Mouse (Mus musculus) MEL (cell line): Measurements from ENCODE around the gene Wwtr1. TPM values are rescaled to one million over a fixed set of nuclear protein-coding genes. Genes with fewer than 3 reads are reported as not detected.

Experiments
- DNase-seq: peaks from one replicate; pipeline ENCODE4 v3.0.0; 2011; ENCODE audit warnings: low read depth, low spot score
- H3K27ac ChIP-seq: 2 replicates; pipeline ENCODE4 v1.5.1; 2012; ENCODE audit warnings: low read depth, mild to moderate bottlenecking, control low read depth, low read length, moderate library complexity; ENCODE audit not compliant: control insufficient read depth
- H3K27me3 ChIP-seq, 2 experiments: fragments of 150-350 bp in 1 of 2; sonication (generic) in 1 of 2; 2 replicates each; pipeline ENCODE4 v1.6.1; 2012; ENCODE audit warnings: low read length in 2 of 2, mild to moderate bottlenecking in 2 of 2, improper control_type of control experiment in 1 of 2, moderate library complexity in 1 of 2; ENCODE audit not compliant: insufficient read depth in 2 of 2, control insufficient read depth in 1 of 2
- H3K36me3 ChIP-seq, 2 experiments: 2 replicates each; pipeline ENCODE4 v1.6.1; 2012 to 2014; ENCODE audit warnings: low read length in 2 of 2, improper control_type of control experiment in 1 of 2, inconsistent platforms in 1 of 2, mild to moderate bottlenecking in 1 of 2; ENCODE audit not compliant: insufficient read depth in 2 of 2, control insufficient read depth in 1 of 2
- H3K4me1 ChIP-seq, 2 experiments: fragments of 150-350 bp in 1 of 2; sonication (generic) in 1 of 2; 2 replicates each; pipeline ENCODE4 v1.6.1; 2012; ENCODE audit warnings: low read length in 2 of 2, improper control_type of control experiment in 1 of 2, mild to moderate bottlenecking in 1 of 2; ENCODE audit not compliant: insufficient read depth in 2 of 2, control insufficient read depth in 1 of 2
- H3K4me3 ChIP-seq, 2 experiments: fragments of 150-350 bp in 1 of 2; sonication (generic) in 1 of 2; 2 replicates each; pipeline ENCODE4 v1.5.1; 2012; ENCODE audit warnings: low read depth in 2 of 2, low read length in 2 of 2, mild to moderate bottlenecking in 2 of 2, moderate library complexity in 2 of 2, control low read depth in 1 of 2, improper control_type of control experiment in 1 of 2; ENCODE audit not compliant: control insufficient read depth in 1 of 2, insufficient read depth in 1 of 2
- H3K79me2 ChIP-seq: 2 replicates; pipeline ENCODE4 v1.6.1; 2012; ENCODE audit warnings: mild to moderate bottlenecking, low read length, moderate library complexity; ENCODE audit not compliant: control insufficient read depth, poor library complexity, insufficient read depth
- H3K9ac ChIP-seq: 2 replicates; pipeline ENCODE4 v1.6.1; 2012; ENCODE audit warnings: low read depth, mild to moderate bottlenecking, control low read depth, low read length, moderate library complexity; ENCODE audit not compliant: control insufficient read depth, poor library complexity, severe bottlenecking
- H3K9me3 ChIP-seq: fragments of 150-350 bp; sonication (generic); replicated peaks from 2 replicates; pipeline ENCODE4 v1.6.1; 2012; ENCODE audit warnings: mild to moderate bottlenecking, low read length, improper control_type of control experiment, moderate library complexity; ENCODE audit not compliant: insufficient read depth
- CTCF ChIP-seq, 3 experiments: IDR thresholded peaks in 2 of 3; conservative IDR thresholded peaks in 1 of 3; 2 replicates each; pipeline ENCODE4 v1.5.1; 2011 to 2012; ENCODE audit warnings: low read length in 3 of 3, low read depth in 2 of 3, mild to moderate bottlenecking in 2 of 3, improper control_type of control experiment in 1 of 3, inconsistent platforms in 1 of 3, mixed read lengths in 1 of 3, moderate library complexity in 1 of 3; ENCODE audit not compliant: control insufficient read depth in 1 of 3, insufficient read depth in 1 of 3, poor library complexity in 1 of 3, severe bottlenecking in 1 of 3
- E2F4 ChIP-seq: IDR thresholded peaks from 2 replicates; pipeline ENCODE4 v1.6.1; 2011; ENCODE audit warnings: low read depth, low read length, improper control_type of control experiment, borderline replicate concordance
- ELF1 ChIP-seq: IDR thresholded peaks from 2 replicates; pipeline ENCODE4 v1.6.1; 2014; ENCODE audit warnings: low read depth, mild to moderate bottlenecking, inconsistent platforms, low read length, improper control_type of control experiment, moderate library complexity
- EP300 ChIP-seq, 2 experiments: IDR thresholded peaks; 2 replicates each; pipeline ENCODE4 v1.6.1; 2011; ENCODE audit warnings: improper control_type of control experiment in 2 of 2, low read length in 2 of 2, low read depth in 1 of 2, mild to moderate bottlenecking in 1 of 2
- ETS1 ChIP-seq: IDR thresholded peaks from 2 replicates; pipeline ENCODE4 v1.6.1; 2012; ENCODE audit warnings: low read depth, mild to moderate bottlenecking, inconsistent platforms, low read length, improper control_type of control experiment, moderate library complexity
- GABPA ChIP-seq: IDR thresholded peaks from 2 replicates; pipeline ENCODE4 v1.6.1; 2012; ENCODE audit warnings: low read depth, mild to moderate bottlenecking, inconsistent platforms, low read length, improper control_type of control experiment, moderate library complexity
- GATA1 ChIP-seq: IDR thresholded peaks from 2 replicates; pipeline ENCODE4 v1.6.1; 2011; ENCODE audit warnings: low read depth, low read length, improper control_type of control experiment
- HCFC1 ChIP-seq: IDR thresholded peaks from 2 replicates; pipeline ENCODE4 v1.6.1; 2012; ENCODE audit warnings: low read depth, mild to moderate bottlenecking, inconsistent platforms, low read length, improper control_type of control experiment, moderate library complexity
- KAT2A ChIP-seq: conservative IDR thresholded peaks from 2 replicates; pipeline ENCODE4 v1.6.1; 2012; ENCODE audit warnings: low read depth, low read length, improper control_type of control experiment, inconsistent platforms
- MAX ChIP-seq: IDR thresholded peaks from 2 replicates; pipeline ENCODE4 v1.6.1; 2011; ENCODE audit warnings: low read length, improper control_type of control experiment
- MAZ ChIP-seq: IDR thresholded peaks from 2 replicates; pipeline ENCODE4 v1.6.1; 2012; ENCODE audit warnings: low read depth, mild to moderate bottlenecking, inconsistent platforms, low read length, improper control_type of control experiment
- MEF2A ChIP-seq: IDR thresholded peaks from 2 replicates; pipeline ENCODE4 v1.6.1; 2014; ENCODE audit warnings: low read depth, mild to moderate bottlenecking, inconsistent platforms, low read length, improper control_type of control experiment; ENCODE audit not compliant: poor library complexity, insufficient replicate concordance, severe bottlenecking; ENCODE audit errors: extremely low read depth
- MYC ChIP-seq: IDR thresholded peaks from 2 replicates; pipeline ENCODE4 v1.6.1; 2011; ENCODE audit warnings: low read depth, mild to moderate bottlenecking, low read length, improper control_type of control experiment, moderate library complexity
- NRF1 ChIP-seq: IDR thresholded peaks from 2 replicates; pipeline ENCODE4 v1.6.1; 2014; ENCODE audit warnings: low read depth, mild to moderate bottlenecking, inconsistent platforms, low read length, improper control_type of control experiment, moderate library complexity; ENCODE audit not compliant: poor library complexity, insufficient read depth, severe bottlenecking
- POLR2A ChIP-seq, 2 experiments: IDR thresholded peaks; 2 replicates each; pipeline ENCODE4 v1.6.1; 2011 to 2012; ENCODE audit warnings: low read length in 2 of 2, mild to moderate bottlenecking in 2 of 2, control low read depth in 1 of 2, improper control_type of control experiment in 1 of 2, low read depth in 1 of 2, moderate library complexity in 1 of 2; ENCODE audit not compliant: control insufficient read depth in 1 of 2, insufficient read depth in 1 of 2, poor library complexity in 1 of 2
- TAL1 ChIP-seq: IDR thresholded peaks from 2 replicates; pipeline ENCODE4 v1.6.1; 2012; ENCODE audit warnings: mild to moderate bottlenecking, inconsistent platforms, low read length, moderate library complexity, mixed read lengths
- TCF12 ChIP-seq: IDR thresholded peaks from 2 replicates; pipeline ENCODE4 v1.6.1; 2014; ENCODE audit warnings: low read depth, mild to moderate bottlenecking, inconsistent platforms, low read length, improper control_type of control experiment, moderate library complexity
- UBTF ChIP-seq: IDR thresholded peaks from 2 replicates; pipeline ENCODE4 v1.6.1; 2012; ENCODE audit warnings: low read depth, mild to moderate bottlenecking, inconsistent platforms, low read length, improper control_type of control experiment, moderate library complexity, borderline replicate concordance; ENCODE audit not compliant: insufficient read depth
- USF1 ChIP-seq: IDR thresholded peaks from 2 replicates; pipeline ENCODE4 v1.6.1; 2014; ENCODE audit warnings: low read depth, mild to moderate bottlenecking, inconsistent platforms, low read length, improper control_type of control experiment, moderate library complexity
- ZKSCAN1 ChIP-seq: IDR thresholded peaks from 2 replicates; pipeline ENCODE4 v1.6.1; 2012; ENCODE audit warnings: low read depth, mild to moderate bottlenecking, inconsistent platforms, low read length, improper control_type of control experiment, moderate library complexity
- ZMIZ1 ChIP-seq: IDR thresholded peaks from 2 replicates; pipeline ENCODE4 v1.6.1; 2012; ENCODE audit warnings: low read depth, mild to moderate bottlenecking, inconsistent platforms, low read length, improper control_type of control experiment, moderate library complexity
- ZNF384 ChIP-seq: IDR thresholded peaks from 2 replicates; pipeline ENCODE4 v1.6.1; 2012; ENCODE audit warnings: low read depth, mild to moderate bottlenecking, inconsistent platforms, low read length, improper control_type of control experiment
- polyA plus RNA-seq, 2 experiments: library from polyadenylated mRNA; stranded (reverse) in 1 of 2; unstranded in 1 of 2; fragments of >175 nt in 1 of 2; fragments of >200 nt in 1 of 2; gene quantifications; 2 replicates each; pipeline versions ENCODE4 v1.2.1 to v1.2.4; 2012; ENCODE audit warnings: low replicate concordance in 2 of 2, low read depth in 1 of 2; ENCODE audit not compliant: insufficient read length in 2 of 2, insufficient read depth in 1 of 2, missing spikeins in 1 of 2
- total RNA-seq: library from RNA; depleted of rRNA; stranded (reverse); fragments of 300-350 nt; gene quantifications from 2 replicates; pipeline ENCODE4 v1.2.3, GENCODE M21; 2012

The Wwtr1 gene
- total and polyA plus RNA-seq, 3 experiments: not detected

- TF ChIP-seq ELF1: no peak
- TF ChIP-seq NRF1: no peak
- TF ChIP-seq MAZ: no peak
- TF ChIP-seq HCFC1: no peak
- TF ChIP-seq GABPA: no peak
- TF ChIP-seq USF1: no peak
- TF ChIP-seq UBTF: no peak
- no peak for TF ChIP-seq GATA1
- TF ChIP-seq MEF2A: no peak
- TF ChIP-seq ETS1: no peak
- no peak for TF ChIP-seq E2F4
- no peak for TF ChIP-seq MYC
- no peak for TF ChIP-seq KAT2A
- TF ChIP-seq TCF12: no peak
- TF ChIP-seq, all 39 proteins: peak for 0
- H3K9ac ChIP-seq: no peak overlapping the region
- H3K4me3 ChIP-seq: no peak overlapping the region
- H3K4me1 ChIP-seq: no peaks in the 10 kb centered on the region
- no peaks in the 10 kb centered on the region for H3K36me3 ChIP-seq
- peaks cover 4 to 6% of the 10 kb centered on the region in 2 experiments; a peak in 3 of 4 replicates for H3K27me3 ChIP-seq
- no peak overlapping the region for H3K27ac ChIP-seq
- no peaks in the 10 kb centered on the region for H3K9me3 ChIP-seq
- DNase-seq: no peak
- no peaks in the 10 kb centered on the region for H3K79me2 ChIP-seq
Measured at GRCm38 (mm10) chr3:57596566-57596965, 20.9 kb upstream of the Wwtr1 start.

DNA sequence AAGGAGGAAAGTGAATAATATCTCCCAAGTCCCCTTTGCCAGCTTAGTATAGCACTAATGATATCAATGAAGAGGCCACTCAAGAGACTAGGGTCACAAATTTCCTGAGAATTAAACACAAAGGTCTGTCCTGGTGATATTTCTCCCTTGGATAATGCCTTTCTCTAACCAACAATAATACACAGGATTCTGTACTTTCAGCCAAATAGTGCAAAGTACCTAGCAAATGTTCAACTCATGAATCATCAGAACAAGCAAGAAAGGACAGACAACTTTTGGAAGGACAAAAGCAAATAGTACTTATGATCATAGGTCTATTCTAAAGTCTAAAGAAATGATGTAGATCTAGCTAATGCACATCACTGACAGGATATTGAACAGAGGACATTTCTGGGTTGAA is 19.8 kb upstream of the Wwtr1 start:
- Histone ChIP-seq H3K9me3 (no peaks in the 10 kb centered on the region), H3K27ac (no peak overlapping the region), H3K79me2 (no peaks in the 10 kb centered on the region), H3K27me3 (peaks cover 4 to 6% of the 10 kb centered on the region in 2 experiments; a peak in 3 of 4 replicates), H3K4me3 (no peak overlapping the region), H3K36me3 (no peaks in the 10 kb centered on the region), H3K9ac (no peak overlapping the region), H3K4me1 (no peaks in the 10 kb centered on the region)
- no peak for DNase-seq
- TF ChIP-seq POLR2A (IDR thresholded peaks at IDR 0.05; ENCODE audit: control insufficient read depth in 1 of 2, insufficient read depth in 1 of 2, low read depth in 1 of 2, low read length in 2 of 2, poor library complexity in 1 of 2) (no peak), MEF2A (no peak), GATA1 (no peak), ZNF384 (no peak), EP300 (IDR thresholded peaks at IDR 0.05; ENCODE audit: low read depth in 1 of 2, low read length in 2 of 2) (no peak), MAX (no peak), ZKSCAN1 (no peak), UBTF (no peak), HCFC1 (no peak), NRF1 (no peak), CTCF (IDR thresholded peaks at IDR 0.05 in 2 of 3, conservative IDR thresholded peaks at IDR 0.05 in 1 of 3; ENCODE audit: control insufficient read depth in 1 of 3, insufficient read depth in 1 of 3, low read depth in 2 of 3, low read length in 3 of 3, poor library complexity in 1 of 3, severe bottlenecking in 1 of 3) (no peak), TAL1 (no peak), ZMIZ1 (no peak), USF1 (no peak)
